Mouse (Mus musculus) midbrain, embryonic 14.5 days (tissue): Measurements from ENCODE around the gene Tut7. TPM values are rescaled to one million over a fixed set of nuclear protein-coding genes. Genes with fewer than 3 reads are reported as not detected.

Source experiments
- polyA plus RNA-seq: library from polyadenylated mRNA; unstranded; fragments of >200 nt; fragmentation: Nextera tagmentation; extraction: Ambion mirVana; gene quantifications from 2 replicates; pipeline ENCODE4 v1.2.1, GENCODE M21; 2014

Gene Tut7
- polyA plus RNA-seq, 1 experiment from 2014 or later, result 50.4 TPM

Other genes starting within 250 kb of the Tut7 start
- 82.6 and 84.2 TPM in 2 replicates for gene Agtpbp1, start 237.9 kb downstream of the Tut7 start, polyA plus RNA-seq
- 153 and 173 TPM in 2 replicates for gene Naa35, start 237.9 kb downstream of the Tut7 start, polyA plus RNA-seq
- 27.5 and 46.0 TPM in 2 replicates for gene Golm1, start 147.3 kb downstream of the Tut7 start, polyA plus RNA-seq
- not detected in 2 replicates for gene 4921517D22Rik, start 129.0 kb downstream of the Tut7 start, polyA plus RNA-seq
- 0.19 TPM in 1 of 2 replicates, not detected in the other for gene Spata31d1a, start 112.8 kb downstream of the Tut7 start, polyA plus RNA-seq
- not detected in 2 replicates for gene Spata31d1b, start 110.9 kb downstream of the Tut7 start, polyA plus RNA-seq
- not detected in 2 replicates for gene Spata31d1d, start 91.4 kb downstream of the Tut7 start, polyA plus RNA-seq
- 0.07 and 0.30 TPM in 2 replicates for gene 1700014D04Rik, start 76.4 kb downstream of the Tut7 start, polyA plus RNA-seq
- 171 and 194 TPM in 2 replicates for gene Isca1, start 53.3 kb downstream of the Tut7 start, polyA plus RNA-seq
- gene Gm49354, start 40.9 kb downstream of the Tut7 start, polyA plus RNA-seq, result not detected in 2 replicates